Mouse (Mus musculus): Measurements from ENCODE around the gene Gm10160. TPM values are rescaled to one million over a fixed set of nuclear protein-coding genes. Genes with fewer than 3 reads are reported as not detected.
"Not testable (repeated sequence)": the region's sequence is repeated elsewhere in the genome, so short reads cannot be mapped to it uniquely, and the experiment has no call there.

Gm10160 gene
- total and polyA plus RNA-seq, 3 experiments: not detected

DNA sequence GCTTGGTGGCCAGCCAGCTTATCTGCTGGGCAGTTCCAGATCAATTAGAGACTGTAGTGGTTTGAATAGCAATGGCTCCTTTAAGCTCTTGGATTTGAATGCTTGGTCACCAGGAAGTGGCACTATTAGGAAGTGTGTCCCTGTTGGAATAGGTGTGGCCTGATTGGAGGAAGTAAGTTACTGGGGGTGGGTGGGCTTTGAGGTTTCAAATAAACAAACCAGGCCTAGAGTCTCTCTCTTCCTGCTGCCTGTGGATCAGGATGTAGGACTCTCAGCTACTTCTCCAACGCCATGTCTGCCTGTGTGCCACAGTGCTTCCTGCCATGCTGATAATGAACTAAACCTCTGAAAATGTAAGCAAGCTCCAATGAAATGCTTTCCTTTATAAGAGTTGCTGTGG, 12.6 kb downstream of the Gm10160 start:
- 44% methylated on average over 1 of the region's 1 CpGs for WGBS
- no peak overlapping the region for H3K4me3 ChIP-seq
- DNase-seq: no peak
- H3K9ac ChIP-seq (ENCODE audit: low read depth, low read length): no peak overlapping the region
- no peak overlapping the region for H3K27ac ChIP-seq
- intact Hi-C loops (cut with DNase I): no loop called here
- H3K79me2 ChIP-seq (replicated peaks; ENCODE audit: control insufficient read depth, insufficient read depth, low read length): no peaks in the 10 kb centered on the region
- peaks cover 1% of the 10 kb centered on the region for H3K4me1 ChIP-seq (ENCODE audit: control insufficient read depth, insufficient read depth, low read length)
- no peaks in the 10 kb centered on the region for H3K27me3 ChIP-seq (ENCODE audit: control insufficient read depth, insufficient read depth, low read length)
- TF ChIP-seq EP300 (IDR thresholded peaks at IDR 0.05; ENCODE audit: insufficient read depth, low read depth, low read length): no peak
- no peak for TF ChIP-seq POLR2A (IDR thresholded peaks at IDR 0.05; ENCODE audit: insufficient read depth, low read depth, low read length)
- no peak for TF ChIP-seq CTCF (IDR thresholded peaks at IDR 0.05)
- no peaks in the 10 kb centered on the region for H3K36me3 ChIP-seq (ENCODE audit: control insufficient read depth, insufficient read depth, low read length)

DNA sequence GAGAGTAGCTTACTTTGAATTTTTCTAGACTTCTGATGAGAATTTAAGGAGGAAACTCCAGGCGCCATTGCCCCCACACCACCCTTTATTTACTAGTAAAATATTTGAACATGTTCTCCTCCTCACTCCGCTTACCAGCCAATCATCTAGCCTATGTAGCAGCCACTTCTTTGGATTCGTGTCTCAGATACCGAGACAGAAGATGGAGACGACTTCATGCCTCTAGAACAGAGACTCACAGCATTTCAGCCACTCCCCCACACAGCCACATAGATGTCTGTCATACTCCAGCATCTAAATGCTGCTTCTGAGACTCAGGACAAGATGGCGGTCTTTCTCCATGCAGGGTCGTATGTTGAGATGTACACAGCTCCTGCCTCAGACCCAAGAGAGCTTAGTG, 13.5 kb downstream of the Gm10160 start:
- H3K27ac ChIP-seq: no peak overlapping the region
- H3K4me1 ChIP-seq (ENCODE audit: control insufficient read depth, insufficient read depth, low read length): peaks cover 1% of the 10 kb centered on the region
- intact Hi-C loops (cut with DNase I): no loop called here
- no peak for DNase-seq
- H3K4me3 ChIP-seq: no peak overlapping the region
- no peak overlapping the region for H3K9ac ChIP-seq (ENCODE audit: low read depth, low read length)
- WGBS: 92% methylated on average over 7 of the region's 7 CpGs
- H3K36me3 ChIP-seq (ENCODE audit: control insufficient read depth, insufficient read depth, low read length): no peaks in the 10 kb centered on the region
- no peaks in the 10 kb centered on the region for H3K79me2 ChIP-seq (replicated peaks; ENCODE audit: control insufficient read depth, insufficient read depth, low read length)
- H3K27me3 ChIP-seq (ENCODE audit: control insufficient read depth, insufficient read depth, low read length): no peaks in the 10 kb centered on the region
- TF ChIP-seq POLR2A (IDR thresholded peaks at IDR 0.05; ENCODE audit: insufficient read depth, low read depth, low read length) (no peak), EP300 (IDR thresholded peaks at IDR 0.05; ENCODE audit: insufficient read depth, low read depth, low read length) (no peak), CTCF (IDR thresholded peaks at IDR 0.05) (no peak)

GRCm38 (mm10) chr7:81841439-81841838, 14.2 kb downstream of the Gm10160 start:
- WGBS: 66% methylated on average over 6 of the region's 6 CpGs
- DNase-seq: peak; percentile 52 to 71
- Histone ChIP-seq H3K79me2 (replicated peaks; ENCODE audit: control insufficient read depth, insufficient read depth, low read length) (no peaks in the 10 kb centered on the region), H3K4me1 (ENCODE audit: control insufficient read depth, insufficient read depth, low read length) (peaks cover 1% of the 10 kb centered on the region), H3K36me3 (ENCODE audit: control insufficient read depth, insufficient read depth, low read length) (no peaks in the 10 kb centered on the region), H3K4me3 (no peak overlapping the region), H3K27me3 (ENCODE audit: control insufficient read depth, insufficient read depth, low read length) (no peaks in the 10 kb centered on the region), H3K27ac (peak overlapping the region; percentile 71), H3K9ac (ENCODE audit: low read depth, low read length) (no peak overlapping the region)
- TF ChIP-seq EP300 (IDR thresholded peaks at IDR 0.05; ENCODE audit: insufficient read depth, low read depth, low read length) (no peak), POLR2A (IDR thresholded peaks at IDR 0.05; ENCODE audit: insufficient read depth, low read depth, low read length) (no peak), CTCF (IDR thresholded peaks at IDR 0.05) (no peak)
- intact Hi-C loops (cut with DNase I): no loop called here

- Histone ChIP-seq H3K4me3 (no peak overlapping the region), H3K79me2 (replicated peaks; ENCODE audit: control insufficient read depth, insufficient read depth, low read length) (no peaks in the 10 kb centered on the region), H3K9ac (ENCODE audit: low read depth, low read length) (no peak overlapping the region), H3K4me1 (ENCODE audit: control insufficient read depth, insufficient read depth, low read length) (peaks cover 1% of the 10 kb centered on the region), H3K36me3 (ENCODE audit: control insufficient read depth, insufficient read depth, low read length) (no peaks in the 10 kb centered on the region), H3K27me3 (ENCODE audit: control insufficient read depth, insufficient read depth, low read length) (no peaks in the 10 kb centered on the region), H3K27ac (peak overlapping the region; percentile 71)
- 41% methylated on average over 7 of the region's 7 CpGs for WGBS
- intact Hi-C loops (cut with DNase I): no loop called here
- TF ChIP-seq CTCF (IDR thresholded peaks at IDR 0.05): no peak
- no peak for TF ChIP-seq EP300 (IDR thresholded peaks at IDR 0.05; ENCODE audit: insufficient read depth, low read depth, low read length)
- TF ChIP-seq POLR2A (IDR thresholded peaks at IDR 0.05; ENCODE audit: insufficient read depth, low read depth, low read length): no peak
- DNase-seq: peak in 1 of 2 experiments; percentile 23
These were observed 14.9 kb downstream of the Gm10160 start for GRCm38 (mm10) chr7:81840661-81841181.

DNA sequence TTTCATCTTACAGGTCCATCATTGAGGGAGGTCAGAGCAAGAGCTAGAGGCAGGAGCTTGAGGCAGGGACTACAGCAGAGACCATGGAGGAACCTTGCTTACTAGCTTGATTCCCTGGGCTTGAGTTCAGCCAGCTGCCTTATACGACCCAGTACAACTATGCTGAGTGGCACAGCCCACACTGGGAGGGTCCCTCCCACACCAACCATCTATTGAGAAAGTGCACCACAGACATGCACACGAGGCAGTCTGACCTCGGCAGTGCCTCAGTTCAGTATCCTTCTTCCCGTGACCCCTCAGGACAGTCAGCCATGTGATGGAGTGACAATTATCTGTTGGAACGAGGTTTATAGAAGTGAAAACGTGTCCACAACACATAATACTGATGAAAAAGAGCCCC, 15.8 kb downstream of the Gm10160 start:
- no peak for TF ChIP-seq EP300 (IDR thresholded peaks at IDR 0.05; ENCODE audit: insufficient read depth, low read depth, low read length)
- no peak for TF ChIP-seq POLR2A (IDR thresholded peaks at IDR 0.05; ENCODE audit: insufficient read depth, low read depth, low read length)
- no peak for TF ChIP-seq CTCF (IDR thresholded peaks at IDR 0.05)
- intact Hi-C loops (cut with DNase I): no loop called here
- no peaks in the 10 kb centered on the region for H3K79me2 ChIP-seq (replicated peaks; ENCODE audit: control insufficient read depth, insufficient read depth, low read length)
- no peak overlapping the region for H3K27ac ChIP-seq
- 65% methylated on average over 6 of the region's 6 CpGs for WGBS
- no peak overlapping the region for H3K4me3 ChIP-seq
- H3K4me1 ChIP-seq (ENCODE audit: control insufficient read depth, insufficient read depth, low read length): peaks cover 1% of the 10 kb centered on the region
- DNase-seq: no peak
- no peak overlapping the region for H3K9ac ChIP-seq (ENCODE audit: low read depth, low read length)
- no peaks in the 10 kb centered on the region for H3K27me3 ChIP-seq (ENCODE audit: control insufficient read depth, insufficient read depth, low read length)
- no peaks in the 10 kb centered on the region for H3K36me3 ChIP-seq (ENCODE audit: control insufficient read depth, insufficient read depth, low read length)

DNA sequence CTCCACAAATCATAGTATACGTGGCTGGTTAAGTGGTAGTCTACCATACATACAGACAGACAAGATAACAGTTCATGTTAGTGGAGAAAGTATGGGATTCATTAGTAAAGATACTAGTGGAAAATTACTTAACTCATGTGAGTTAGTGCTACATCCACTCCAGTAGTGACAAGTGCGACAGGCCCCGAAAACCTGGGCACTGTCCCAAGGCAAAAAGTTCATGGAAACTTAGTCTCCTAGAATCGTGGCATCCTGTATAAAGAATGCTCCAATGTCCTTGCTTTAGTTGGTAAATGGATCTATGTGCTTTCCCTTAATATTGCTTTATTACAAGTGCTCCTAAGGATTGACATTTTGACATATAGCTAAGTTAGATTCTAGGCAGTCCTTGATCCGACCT, 17.8 kb downstream of the Gm10160 start:
- H3K79me2 ChIP-seq (replicated peaks; ENCODE audit: control insufficient read depth, insufficient read depth, low read length); DNase-seq; H3K4me1 ChIP-seq (ENCODE audit: control insufficient read depth, insufficient read depth, low read length); H3K27me3 ChIP-seq (ENCODE audit: control insufficient read depth, insufficient read depth, low read length); intact Hi-C loops (cut with DNase I); H3K27ac ChIP-seq; H3K9ac ChIP-seq (ENCODE audit: low read depth, low read length); H3K4me3 ChIP-seq; H3K36me3 ChIP-seq (ENCODE audit: control insufficient read depth, insufficient read depth, low read length): not testable (repeated sequence)
- WGBS: 72% methylated on average over 5 of the region's 5 CpGs
